In genomic region chr17:85485065-85485945, GRCm38 (mm10) we compare ENCODE assay signal across 10 mouse cellular contexts.
DNase-seq lines count a peak whose midpoint lies in the region; ATAC-seq and TF ChIP-seq lines count a peak whose summit lies in the region.
"Had no signal": no experiment of that assay in that cellular context is flagged by ENCODE, and none has a peak within 500 bp of the region (broad histone marks: within the 10 kb centered on the region; RNA-seq: fewer than 3 reads in every experiment).

No protein-coding gene starts in this region.

- peak overlapping the region; percentile 47 for H3K4me2 ChIP-seq in heart, embryonic 15.5 days
- peak overlapping the region; percentile 55 for H3K4me2 ChIP-seq in embryonic facial prominence, embryonic 13.5 days
- H3K4me2 ChIP-seq in liver, embryonic 12.5 days = no peak overlapping the region
- H3K4me2 ChIP-seq: lung, embryonic 15.5 days had no signal

- H3K9me3 ChIP-seq in heart, embryonic 15.5 days (replicated peaks) = no peaks in the 10 kb centered on the region
- no peaks in the 10 kb centered on the region for H3K9me3 ChIP-seq in embryonic facial prominence, embryonic 13.5 days
- H3K9me3 ChIP-seq in limb, embryonic 10.5 days (replicated peaks) = no peaks in the 10 kb centered on the region
- no peaks in the 10 kb centered on the region for H3K9me3 ChIP-seq in liver, embryonic 12.5 days (replicated peaks)
- H3K9me3 ChIP-seq: lung, embryonic 15.5 days had no signal

- no peak for ATAC-seq in heart, embryonic 15.5 days (replicated peaks; ENCODE audit: insufficient number of reproducible peaks, insufficient read depth, low FRiP score, low read depth)
- no peak for ATAC-seq in embryonic facial prominence, embryonic 13.5 days (ENCODE audit: insufficient number of reproducible peaks, insufficient read depth, low FRiP score, low TSS enrichment, low read depth)
- ATAC-seq in liver, embryonic 12.5 days = no peak

- H3K4me1 ChIP-seq in heart, embryonic 15.5 days (replicated peaks) = peaks cover 14% of the 10 kb centered on the region
- H3K4me1 ChIP-seq in embryonic facial prominence, embryonic 13.5 days = peaks cover 13% of the 10 kb centered on the region
- H3K4me1 ChIP-seq in limb, embryonic 10.5 days = peaks cover 21% of the 10 kb centered on the region
- H3K4me1 ChIP-seq in small intestine, adult 2 months (ENCODE audit: control insufficient read depth, insufficient read depth, insufficient read length, low read length) = peaks cover 4% of the 10 kb centered on the region
- no peaks in the 10 kb centered on the region for H3K4me1 ChIP-seq in cerebellum, adult 2 months (ENCODE audit: control insufficient read depth, insufficient read depth, low read length)
- no peaks in the 10 kb centered on the region for H3K4me1 ChIP-seq in kidney, adult 2 months (ENCODE audit: control insufficient read depth, insufficient read depth, low read length)
- peaks cover 5% of the 10 kb centered on the region; the same call in 1 of the 2 replicates for H3K4me1 ChIP-seq in liver, embryonic 12.5 days

- peaks cover 98% of the 10 kb centered on the region for H3K27me3 ChIP-seq in heart, embryonic 15.5 days
- peaks cover 99% of the 10 kb centered on the region for H3K27me3 ChIP-seq in embryonic facial prominence, embryonic 13.5 days
- peaks cover 100% of the 10 kb centered on the region for H3K27me3 ChIP-seq in limb, embryonic 10.5 days (ENCODE audit: low read depth, poor library complexity, severe bottlenecking)
- H3K27me3 ChIP-seq in small intestine, adult 2 months (ENCODE audit: control insufficient read depth, insufficient read depth, low read length) = peaks cover 28% of the 10 kb centered on the region
- H3K27me3 ChIP-seq in cerebellum, adult 2 months (ENCODE audit: control insufficient read depth, insufficient read depth, low read length) = peaks cover 13% of the 10 kb centered on the region; the same call in 1 of the 2 replicates
- peaks cover 10% of the 10 kb centered on the region; the same call in 1 of the 2 replicates for H3K27me3 ChIP-seq in kidney, adult 2 months (replicated peaks; ENCODE audit: control insufficient read depth, insufficient read depth, low read length)
- H3K27me3 ChIP-seq in liver, embryonic 12.5 days (replicated peaks) = peaks cover 97% of the 10 kb centered on the region

- peak overlapping the region; percentile 17 for H3K4me3 ChIP-seq in heart, embryonic 15.5 days
- H3K4me3 ChIP-seq in embryonic facial prominence, embryonic 13.5 days = 0 out of 2 replicates have a peak overlapping the region, but pooled peaks have one; percentile 31
- H3K4me3 ChIP-seq in limb, embryonic 10.5 days = peak overlapping the region; percentile 20
- H3K4me3 ChIP-seq in small intestine, adult 2 months (ENCODE audit: low read depth, low read length) = peak overlapping the region; percentile 13; the same call in 1 of the 2 replicates
- H3K4me3 ChIP-seq in cerebellum, adult 2 months (replicated peaks; ENCODE audit: insufficient read depth, low read depth, low read length) = no peak overlapping the region
- no peak overlapping the region for H3K4me3 ChIP-seq in kidney, adult 2 months (ENCODE audit: insufficient read depth, low read depth, low read length)
- no peak overlapping the region for H3K4me3 ChIP-seq in liver, embryonic 12.5 days
- H3K4me3 ChIP-seq: lung, embryonic 15.5 days; myocyte had no signal

- H3K36me3 ChIP-seq in heart, embryonic 15.5 days = no peaks in the 10 kb centered on the region
- H3K36me3 ChIP-seq in embryonic facial prominence, embryonic 13.5 days = no peaks in the 10 kb centered on the region
- no peaks in the 10 kb centered on the region for H3K36me3 ChIP-seq in limb, embryonic 10.5 days
- H3K36me3 ChIP-seq in small intestine, adult 2 months (ENCODE audit: control insufficient read depth, insufficient read depth, low read length) = no peaks in the 10 kb centered on the region
- no peaks in the 10 kb centered on the region for H3K36me3 ChIP-seq in kidney, adult 2 months (ENCODE audit: control insufficient read depth, insufficient read depth, low read length)
- no peaks in the 10 kb centered on the region for H3K36me3 ChIP-seq in liver, embryonic 12.5 days
- H3K36me3 ChIP-seq: lung, embryonic 15.5 days had no signal

- no peak overlapping the region for H3K27ac ChIP-seq in heart, embryonic 15.5 days
- H3K27ac ChIP-seq in embryonic facial prominence, embryonic 13.5 days = peak overlapping the region; percentile 49; the same call in 1 of the 2 replicates
- no peak overlapping the region for H3K27ac ChIP-seq in limb, embryonic 10.5 days
- no peak overlapping the region for H3K27ac ChIP-seq in small intestine, adult 2 months (ENCODE audit: insufficient read depth, low read depth, low read length)
- H3K27ac ChIP-seq in cerebellum, adult 2 months (ENCODE audit: insufficient read depth, low read length) = no peak overlapping the region
- H3K27ac ChIP-seq in kidney, adult 2 months (ENCODE audit: insufficient read depth, low read depth, low read length) = no peak overlapping the region
- no peak overlapping the region for H3K27ac ChIP-seq in liver, embryonic 12.5 days
- H3K27ac ChIP-seq: lung, embryonic 15.5 days had no signal

- no peak for TF ChIP-seq CTCF in small intestine, adult 2 months (IDR thresholded peaks at IDR 0.05; ENCODE audit: extremely low read depth, insufficient read length, insufficient replicate concordance, low read depth, low read length)
- TF ChIP-seq CTCF in cerebellum, adult 2 months (IDR thresholded peaks at IDR 0.05; ENCODE audit: borderline replicate concordance, insufficient read depth, low read depth, low read length) = no peak
- no peak for TF ChIP-seq CTCF in kidney, adult 2 months (conservative IDR thresholded peaks at IDR 0.05; ENCODE audit: insufficient read depth, insufficient read length, low read depth, low read length)

- no peak overlapping the region for H3K9ac ChIP-seq in heart, embryonic 15.5 days
- no peak overlapping the region for H3K9ac ChIP-seq in embryonic facial prominence, embryonic 13.5 days
- no peak overlapping the region for H3K9ac ChIP-seq in liver, embryonic 12.5 days
- H3K9ac ChIP-seq: lung, embryonic 15.5 days had no signal

- WGBS in heart, embryonic 15.5 days = 2% methylated on average over 30 of the region's 30 CpGs
- under 1% methylated on average over 30 of the region's 30 CpGs for WGBS in embryonic facial prominence, embryonic 13.5 days
- under 1% methylated on average over 30 of the region's 30 CpGs for WGBS in limb, embryonic 10.5 days
- WGBS in small intestine, adult 2 months = 8% methylated on average over 30 of the region's 30 CpGs
- 2% methylated on average over 30 of the region's 30 CpGs for whole genome bisulfite sequencing in cerebellum, adult 2 months
- WGBS in kidney, adult 2 months = 2% methylated on average over 30 of the region's 30 CpGs
- WGBS in liver, embryonic 12.5 days (ENCODE audit: insufficient replicate concordance) = 2% methylated on average over 30 of the region's 30 CpGs

- TF ChIP-seq POLR2A in small intestine, adult 2 months (IDR thresholded peaks at IDR 0.05; ENCODE audit: low read depth, low read length) = no peak
- TF ChIP-seq POLR2A in cerebellum, adult 2 months (IDR thresholded peaks at IDR 0.05; ENCODE audit: borderline replicate concordance, insufficient read depth, low read length) = no peak
- no peak for TF ChIP-seq POLR2A in kidney, adult 2 months (IDR thresholded peaks at IDR 0.05; ENCODE audit: low read depth, low read length)

- DNase-seq in heart, postnatal 10 days = no peak
- DNase-seq in limb, embryonic 10.5 days (ENCODE audit: low spot score) = no peak
- no peak for DNase-seq in cerebellum, adult 2 months
- DNase-seq in kidney, adult 2 months = no peak

- intact Hi-C loops in heart, postnatal 10 days (cut with DNase I) = no loop called here

Comparison
In these comparisons a context has a peak if more than half of its experiments do, and no peak if none do; other contexts are left out.
1. H3K4me3 ChIP-seq: peak in heart, embryonic 15.5 days (single experiment), embryonic facial prominence, embryonic 13.5 days (single experiment), limb, embryonic 10.5 days (single experiment) and small intestine, adult 2 months (single experiment); none in cerebellum, adult 2 months (single experiment), kidney, adult 2 months (single experiment) and liver, embryonic 12.5 days (single experiment).